Mouse (Mus musculus): ENCODE data around the gene Emb.

GRCm38 (mm10) chr13:117237111-117237510 is 28.8 kb downstream of the Emb start:
- no peak for TF ChIP-seq POLR2A (IDR thresholded peaks at IDR 0.05; ENCODE audit: low read depth, low read length)
- no peak for TF ChIP-seq CTCF (IDR thresholded peaks at IDR 0.05; ENCODE audit: extremely low read depth, insufficient read length, insufficient replicate concordance, low read depth, low read length)

All from small intestine, adult 2 months (tissue).